Mouse (Mus musculus) myocyte (in vitro differentiated cells): ENCODE results near the gene Rere.

ENCODE experiments used
- E2F4 ChIP-seq: IDR thresholded peaks from one replicate; pipeline ENCODE4 v1.6.1; 2011; ENCODE audit warnings: mild to moderate bottlenecking, control low read depth, moderate library complexity; ENCODE audit not compliant: insufficient read depth
- MAX ChIP-seq: IDR thresholded peaks from one replicate; pipeline ENCODE4 v1.6.1; 2011; ENCODE audit warnings: low read depth, mild to moderate bottlenecking, control low read depth
- MYOD1 ChIP-seq, 3 experiments: IDR thresholded peaks; one replicate each; pipeline ENCODE4 v1.6.1; 2011; ENCODE audit warnings: control low read depth in 2 of 3, low read depth in 2 of 3, mild to moderate bottlenecking in 2 of 3, moderate library complexity in 1 of 3; ENCODE audit not compliant: insufficient read length in 2 of 3, control insufficient read depth in 1 of 3
- MYOG ChIP-seq, 3 experiments: IDR thresholded peaks; one replicate each; pipeline ENCODE4 v1.6.1; 2011; ENCODE audit warnings: control low read depth in 2 of 3, low read depth in 2 of 3, mild to moderate bottlenecking in 2 of 3; ENCODE audit not compliant: insufficient read length in 2 of 3, control insufficient read depth in 1 of 3, insufficient read depth in 1 of 3
- POLR2A ChIP-seq: IDR thresholded peaks from one replicate; pipeline ENCODE4 v1.6.1; 2011; ENCODE audit warnings: low read depth, mild to moderate bottlenecking, control low read depth, moderate library complexity; ENCODE audit not compliant: insufficient read length
- POLR2AphosphoS2 ChIP-seq: IDR thresholded peaks from one replicate; pipeline ENCODE4 v1.6.1; 2011; ENCODE audit warnings: low read depth, control low read depth; ENCODE audit not compliant: insufficient read length
- TCF12 ChIP-seq: IDR thresholded peaks from one replicate; pipeline ENCODE4 v1.6.1; 2011; ENCODE audit warnings: mild to moderate bottlenecking, control low read depth; ENCODE audit not compliant: poor library complexity, insufficient read depth, severe bottlenecking
- TCF3 ChIP-seq: IDR thresholded peaks from one replicate; pipeline ENCODE4 v1.6.1; 2011; ENCODE audit warnings: low read depth, control low read depth; ENCODE audit not compliant: insufficient read length
- USF1 ChIP-seq: IDR thresholded peaks from one replicate; pipeline ENCODE4 v1.6.1; 2011; ENCODE audit warnings: low read depth, mild to moderate bottlenecking, control low read depth, moderate library complexity

- TF ChIP-seq POLR2A (no peak), TCF3 (no peak), USF1 (no peak), MAX (no peak), MYOD1 (IDR thresholded peaks at IDR 0.05; ENCODE audit: control insufficient read depth in 1 of 3, insufficient read length in 2 of 3, low read depth in 2 of 3) (no peak), POLR2AphosphoS2 (no peak), E2F4 (no peak), MYOG (IDR thresholded peaks at IDR 0.05; ENCODE audit: control insufficient read depth in 1 of 3, insufficient read depth in 1 of 3, insufficient read length in 2 of 3, low read depth in 2 of 3) (no peak), TCF12 (no peak)
Observed at GRCm38 (mm10) chr4:150576339-150576738, 294.9 kb downstream of the Rere start.
